Mouse (Mus musculus) thymus, postnatal 14 days (tissue): ENCODE measurements at regions not wholly inside any gene's neighbourhood (a gene's known extent, or its start where the extent isn't known, plus 50 kb on each side); places are given as distances from the start of the nearest gene placed in this dataset.

ENCODE experiments used
- DNase-seq: peaks from one replicate; pipeline ENCODE4 v3.0.0; 2021

DNA sequence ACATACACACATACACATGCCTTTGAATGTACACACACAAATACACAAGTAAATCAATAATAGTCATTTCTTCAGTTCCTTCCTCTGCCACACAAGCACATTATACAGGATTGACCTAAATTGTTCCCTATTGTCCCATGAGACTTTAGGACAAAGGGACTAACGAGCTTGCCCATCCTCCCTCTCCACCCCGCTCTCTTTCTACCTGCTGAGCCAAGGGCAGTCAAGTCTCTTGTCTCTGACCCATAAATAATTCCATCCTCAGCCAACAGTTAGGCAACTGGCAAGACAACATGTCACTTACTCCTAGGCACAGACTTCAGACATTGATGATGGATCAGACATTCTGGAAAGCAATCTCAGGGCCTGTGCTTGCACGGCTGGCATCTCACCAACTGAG is 56.3 kb upstream of the Kcnk2 start:
- no peak for DNase-seq
